Comparison of ENCODE assay signal across 8 mouse cellular contexts in the genomic region with DNA sequence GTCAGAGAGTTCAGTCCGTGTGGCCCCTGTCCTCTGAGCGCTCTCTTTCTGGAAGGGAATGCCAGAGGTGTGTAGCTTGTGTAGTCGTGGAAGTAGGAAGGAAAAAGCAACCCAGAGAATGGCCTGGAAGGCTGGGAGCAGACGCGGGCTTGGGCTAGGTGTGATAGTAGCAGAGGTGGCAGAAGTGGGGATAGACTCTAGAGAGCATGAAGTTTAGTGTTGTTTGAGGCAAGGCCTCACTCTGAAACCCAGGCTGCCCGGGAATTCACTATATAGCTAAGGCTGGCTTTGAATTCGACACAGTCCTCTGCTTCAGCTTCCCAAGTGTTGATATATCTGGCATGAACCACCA. TPM values are rescaled to one million over a fixed set of nuclear protein-coding genes. Genes with fewer than 3 reads are reported as not detected.
A peak's percentile ranks its signal among the peaks of the same experiment; 100 is the strongest.
DNase-seq lines count a peak whose midpoint lies in the region; ATAC-seq lines count a peak whose summit lies in the region.

No protein-coding gene starts in this region.

- DNase-seq in kidney, postnatal 10 days: no peak
- DNase-seq in limb, embryonic 10.5 days (ENCODE audit: low spot score): no peak
- no peak for DNase-seq in cerebellum, adult 8-10 months
- no peak for DNase-seq in right cerebral cortex, postnatal 36 days (ENCODE audit: low spot score in 2 of 2)
- no peak for DNase-seq in layer of hippocampus, adult 9-10 months (ENCODE audit: low spot score)

- H3K27me3 ChIP-seq in kidney, embryonic 16.5 days (ENCODE audit: insufficient read depth, low read length): no peaks in the 10 kb centered on the region
- no peaks in the 10 kb centered on the region for H3K27me3 ChIP-seq in embryonic facial prominence, embryonic 12.5 days
- no peaks in the 10 kb centered on the region for H3K27me3 ChIP-seq in limb, embryonic 10.5 days (ENCODE audit: low read depth, poor library complexity, severe bottlenecking)
- no peaks in the 10 kb centered on the region for H3K27me3 ChIP-seq in neural tube, embryonic 12.5 days (replicated peaks)

- peak; percentile 50 for ATAC-seq in kidney, embryonic 16.5 days (ENCODE audit: low FRiP score, low TSS enrichment)
- ATAC-seq in embryonic facial prominence, embryonic 12.5 days (ENCODE audit: insufficient number of reproducible peaks, insufficient read depth, low FRiP score, low TSS enrichment): no peak
- no peak; the same call in 1 of the 2 replicates for ATAC-seq in neural tube, embryonic 12.5 days (ENCODE audit: low FRiP score, low read depth)

- 0% methylated on average over 7 of the region's 7 CpGs for WGBS in kidney, embryonic 16.5 days
- under 1% methylated on average over 7 of the region's 7 CpGs for WGBS in embryonic facial prominence, embryonic 12.5 days
- 1% methylated on average over 7 of the region's 7 CpGs for WGBS in limb, embryonic 10.5 days
- WGBS in neural tube, embryonic 12.5 days: 2% methylated on average over 7 of the region's 7 CpGs

- H3K4me1 ChIP-seq in kidney, embryonic 16.5 days (ENCODE audit: insufficient read depth, low read length): peaks cover 16% of the 10 kb centered on the region
- H3K4me1 ChIP-seq in embryonic facial prominence, embryonic 12.5 days: peaks cover 16% of the 10 kb centered on the region
- H3K4me1 ChIP-seq in limb, embryonic 10.5 days: peaks cover 18% of the 10 kb centered on the region
- peaks cover 17% of the 10 kb centered on the region for H3K4me1 ChIP-seq in neural tube, embryonic 12.5 days

- H3K4me3 ChIP-seq in kidney, embryonic 16.5 days (ENCODE audit: low read length): peak overlapping the region; percentile 93
- peak overlapping the region; percentile 69 for H3K4me3 ChIP-seq in embryonic facial prominence, embryonic 12.5 days
- H3K4me3 ChIP-seq in limb, embryonic 10.5 days: peak overlapping the region; percentile 98
- peak overlapping the region; percentile 84 for H3K4me3 ChIP-seq in neural tube, embryonic 12.5 days

- H3K9me3 ChIP-seq in kidney, embryonic 16.5 days (ENCODE audit: low read length): no peaks in the 10 kb centered on the region
- H3K9me3 ChIP-seq in embryonic facial prominence, embryonic 12.5 days: no peaks in the 10 kb centered on the region
- H3K9me3 ChIP-seq in limb, embryonic 10.5 days (replicated peaks): no peaks in the 10 kb centered on the region
- H3K9me3 ChIP-seq in neural tube, embryonic 12.5 days: no peaks in the 10 kb centered on the region

- peaks cover 24% of the 10 kb centered on the region for H3K36me3 ChIP-seq in kidney, embryonic 16.5 days (ENCODE audit: insufficient read depth, low read length)
- peaks cover 26% of the 10 kb centered on the region for H3K36me3 ChIP-seq in embryonic facial prominence, embryonic 12.5 days
- peaks cover 34% of the 10 kb centered on the region for H3K36me3 ChIP-seq in limb, embryonic 10.5 days
- peaks cover 29% of the 10 kb centered on the region for H3K36me3 ChIP-seq in neural tube, embryonic 12.5 days

- 0 out of 2 replicates have a peak overlapping the region, but pooled peaks have one; percentile 30 for H3K27ac ChIP-seq in kidney, embryonic 16.5 days (ENCODE audit: low read length)
- no peak overlapping the region for H3K27ac ChIP-seq in embryonic facial prominence, embryonic 12.5 days
- peak overlapping the region; percentile 86 for H3K27ac ChIP-seq in limb, embryonic 10.5 days
- H3K27ac ChIP-seq in neural tube, embryonic 12.5 days: no peak overlapping the region

- peak overlapping the region; percentile 90 for H3K4me2 ChIP-seq in kidney, embryonic 16.5 days (replicated peaks; ENCODE audit: low read depth, low read length)
- H3K4me2 ChIP-seq in embryonic facial prominence, embryonic 12.5 days (replicated peaks): peak overlapping the region; percentile 89
- peak overlapping the region; percentile 95 for H3K4me2 ChIP-seq in neural tube, embryonic 12.5 days (replicated peaks)

- peak overlapping the region; percentile 91 for H3K9ac ChIP-seq in kidney, embryonic 16.5 days (replicated peaks; ENCODE audit: low read length)
- peak overlapping the region; percentile 65 for H3K9ac ChIP-seq in embryonic facial prominence, embryonic 12.5 days
- peak overlapping the region; percentile 79 for H3K9ac ChIP-seq in neural tube, embryonic 12.5 days

RNA-seq across cellular contexts. Expression of gene 1700088E04Rik, which starts 0.5 kb away (rescaled TPM):
- 10.1 and 11.9 TPM in 2 replicates for polyA plus RNA-seq in kidney, embryonic 16.5 days (2015; fragmentation: Nextera tagmentation; extraction: Ambion mirVana)
- 7.3 and 7.4 TPM in 2 replicates for polyA plus RNA-seq in embryonic facial prominence, embryonic 12.5 days (2016; fragmentation: Nextera tagmentation; extraction: Ambion mirVana)
- 5.2 and 5.7 TPM in 2 replicates for polyA plus RNA-seq in limb, embryonic 10.5 days (2016; fragmentation: Nextera tagmentation; extraction: Ambion mirVana)
- 9.4 and 11.7 TPM in 2 replicates for polyA plus RNA-seq in neural tube, embryonic 12.5 days (2016; fragmentation: Nextera tagmentation; extraction: Ambion mirVana)

RNA-seq across cellular contexts. Expression of gene Polr2f, which starts 0.7 kb away (rescaled TPM):
- polyA plus RNA-seq in kidney, embryonic 16.5 days (2015; fragmentation: Nextera tagmentation; extraction: Ambion mirVana): 264 and 294 TPM in 2 replicates
- 359 and 385 TPM in 2 replicates for polyA plus RNA-seq in embryonic facial prominence, embryonic 12.5 days (2016; fragmentation: Nextera tagmentation; extraction: Ambion mirVana)
- 351 and 426 TPM in 2 replicates for polyA plus RNA-seq in limb, embryonic 10.5 days (2016; fragmentation: Nextera tagmentation; extraction: Ambion mirVana)
- 318 and 338 TPM in 2 replicates for polyA plus RNA-seq in neural tube, embryonic 12.5 days (2016; fragmentation: Nextera tagmentation; extraction: Ambion mirVana)

RNA-seq across cellular contexts. Expression of gene Sox10, which starts 23.5 kb away (rescaled TPM):
- polyA plus RNA-seq in kidney, embryonic 16.5 days (2015; fragmentation: Nextera tagmentation; extraction: Ambion mirVana): 0.51 and 0.56 TPM in 2 replicates
- 21.1 and 21.7 TPM in 2 replicates for polyA plus RNA-seq in embryonic facial prominence, embryonic 12.5 days (2016; fragmentation: Nextera tagmentation; extraction: Ambion mirVana)
- 0.75 and 1.8 TPM in 2 replicates for polyA plus RNA-seq in limb, embryonic 10.5 days (2016; fragmentation: Nextera tagmentation; extraction: Ambion mirVana)
- 27.4 and 35.8 TPM in 2 replicates for polyA plus RNA-seq in neural tube, embryonic 12.5 days (2016; fragmentation: Nextera tagmentation; extraction: Ambion mirVana)

RNA-seq across cellular contexts. Expression of gene Micall1, which starts 32.8 kb away (rescaled TPM):
- 8.5 and 8.9 TPM in 2 replicates for polyA plus RNA-seq in kidney, embryonic 16.5 days (2015; fragmentation: Nextera tagmentation; extraction: Ambion mirVana)
- 12.0 and 12.6 TPM in 2 replicates for polyA plus RNA-seq in embryonic facial prominence, embryonic 12.5 days (2016; fragmentation: Nextera tagmentation; extraction: Ambion mirVana)
- 6.8 and 9.7 TPM in 2 replicates for polyA plus RNA-seq in limb, embryonic 10.5 days (2016; fragmentation: Nextera tagmentation; extraction: Ambion mirVana)
- polyA plus RNA-seq in neural tube, embryonic 12.5 days (2016; fragmentation: Nextera tagmentation; extraction: Ambion mirVana): 12.0 and 12.5 TPM in 2 replicates

Comparison
In these comparisons a context has a peak if more than half of its experiments do, and no peak if none do; other contexts are left out.
1. H3K27ac ChIP-seq: peak in kidney, embryonic 16.5 days (single experiment) and limb, embryonic 10.5 days (single experiment); none in embryonic facial prominence, embryonic 12.5 days (single experiment) and neural tube, embryonic 12.5 days (single experiment).
2. Peak in every context shown above with its lines, with median percentiles within 50 percentile points of each other: H3K4me2 ChIP-seq, H3K4me3 ChIP-seq and H3K9ac ChIP-seq.